Mouse (Mus musculus): ENCODE data around the gene Asb12.

GRCm38 (mm10) chrX:95525166-95525565 lies 32.6 kb downstream of the Asb12 start:
- TF ChIP-seq CTCF (IDR thresholded peaks at IDR 0.05; ENCODE audit: control insufficient read depth, insufficient read depth, insufficient read length) (no peak), MAX (IDR thresholded peaks at IDR 0.05) (no peak), MYOG (IDR thresholded peaks at IDR 0.05; ENCODE audit: control insufficient read depth, extremely low read depth, insufficient read length) (no peak), MYOD1 (IDR thresholded peaks at IDR 0.05; ENCODE audit: control insufficient read depth, insufficient read length, low read depth) (no peak), USF1 (IDR thresholded peaks at IDR 0.05; ENCODE audit: low read depth) (no peak)

Measured in C2C12 (cell line).